Mouse (Mus musculus) stomach, embryonic 16.5 days (tissue): ENCODE results near the gene Ccdc14. TPM values are rescaled to one million over a fixed set of nuclear protein-coding genes. Genes with fewer than 3 reads are reported as not detected.

ENCODE experiments used
- ATAC-seq: fragments of 200-750 bp; cut with Nextera tagmentation; 2 replicates; pipeline ENCODE4 v1.8.0; 2017; ENCODE audit warnings: moderate number of reproducible peaks, moderate TSS enrichment; ENCODE audit not compliant: insufficient read depth, low FRiP score
- H3K27ac ChIP-seq: fragments of 300-500 bp; sonication (generic); 2 replicates; pipeline ENCODE4 v1.5.1; 2014; ENCODE audit warnings: low read length
- H3K27me3 ChIP-seq: fragments of 300-500 bp; sonication (generic); 2 replicates; pipeline ENCODE4 v1.6.1; 2014; ENCODE audit warnings: low read length, control low read depth, mixed read lengths; ENCODE audit not compliant: control insufficient read depth, insufficient read depth
- H3K36me3 ChIP-seq: fragments of 300-500 bp; sonication (generic); 2 replicates; pipeline ENCODE4 v1.6.1; 2014; ENCODE audit warnings: low read length; ENCODE audit not compliant: control insufficient read depth, insufficient read depth
- H3K4me1 ChIP-seq: fragments of 300-500 bp; sonication (generic); 2 replicates; pipeline ENCODE4 v1.6.1; 2014; ENCODE audit warnings: low read length, control low read depth, mixed read lengths; ENCODE audit not compliant: control insufficient read depth, insufficient read depth
- H3K4me2 ChIP-seq: fragments of 300-500 bp; sonication (generic); 2 replicates; pipeline ENCODE4 v1.6.1; 2014; ENCODE audit warnings: low read depth, low read length, mixed read lengths
- H3K4me3 ChIP-seq: fragments of 300-500 bp; sonication (generic); replicated peaks from 2 replicates; pipeline ENCODE4 v1.5.1; 2014; ENCODE audit warnings: mild to moderate bottlenecking, low read length
- H3K9ac ChIP-seq: fragments of 300-500 bp; sonication (generic); 2 replicates; pipeline ENCODE4 v1.6.1; 2014; ENCODE audit warnings: low read length
- H3K9me3 ChIP-seq: fragments of 300-500 bp; sonication (generic); replicated peaks from 2 replicates; pipeline ENCODE4 v1.6.1; 2016; ENCODE audit warnings: low read length, control low read depth; ENCODE audit not compliant: control insufficient read depth
- WGBS: fragments of 180-500 bp; shearing (Covaris S2); extraction: QIAGEN DNeasy Blood & Tissue Kit; methylation state at CpG from one replicate; pipeline ENCODE4 v1.1.7; 2014; 5-methylcytosine and 5-hydroxymethylcytosine counted together
- polyA plus RNA-seq: library from polyadenylated mRNA; unstranded; fragments of >200 nt; fragmentation: Nextera tagmentation; extraction: Ambion mirVana; gene quantifications from 2 replicates; pipeline ENCODE4 v1.2.1, GENCODE M21; 2015

Ccdc14 gene
- polyA plus RNA-seq, 1 experiment from 2014 or later, result 5.3 TPM

GRCm38 (mm10) chr16:34763959-34764591 is 73.7 kb downstream of the Ccdc14 start:
- no peaks in the 10 kb centered on the region for H3K27me3 ChIP-seq
- no peaks in the 10 kb centered on the region for H3K9me3 ChIP-seq
- no peak overlapping the region for H3K27ac ChIP-seq
- H3K9ac ChIP-seq, result no peak overlapping the region
- no peaks in the 10 kb centered on the region for H3K36me3 ChIP-seq
- H3K4me3 ChIP-seq, result no peak overlapping the region
- no peaks in the 10 kb centered on the region for H3K4me1 ChIP-seq
- ATAC-seq, result no peak
- H3K4me2 ChIP-seq, result no peak overlapping the region
- WGBS, result 81% methylated on average over 9 of the region's 9 CpGs

GRCm38 (mm10) chr16:34765666-34766065 is 75.2 kb downstream of the Ccdc14 start:
- WGBS, result 64% methylated on average over 1 of the region's 1 CpGs
- Histone ChIP-seq H3K9ac (no peak overlapping the region), H3K4me1 (no peaks in the 10 kb centered on the region), H3K9me3 (no peaks in the 10 kb centered on the region), H3K4me2 (no peak overlapping the region), H3K36me3 (no peaks in the 10 kb centered on the region), H3K27me3 (no peaks in the 10 kb centered on the region), H3K27ac (no peak overlapping the region), H3K4me3 (no peak overlapping the region)
- no peak for ATAC-seq

- no peaks in the 10 kb centered on the region for H3K9me3 ChIP-seq
- WGBS, result 91% methylated on average over 1 of the region's 1 CpGs
- no peak overlapping the region for H3K9ac ChIP-seq
- H3K4me2 ChIP-seq, result no peak overlapping the region
- ATAC-seq, result no peak
- H3K27me3 ChIP-seq, result no peaks in the 10 kb centered on the region
- H3K4me1 ChIP-seq, result no peaks in the 10 kb centered on the region
- H3K27ac ChIP-seq, result no peak overlapping the region
- H3K4me3 ChIP-seq, result no peak overlapping the region
- no peaks in the 10 kb centered on the region for H3K36me3 ChIP-seq
Observed at GRCm38 (mm10) chr16:34766193-34766592, 75.8 kb downstream of the Ccdc14 start.

- no peak overlapping the region for H3K9ac ChIP-seq
- no peak overlapping the region for H3K4me3 ChIP-seq
- no peaks in the 10 kb centered on the region for H3K27me3 ChIP-seq
- H3K4me2 ChIP-seq, result no peak overlapping the region
- H3K9me3 ChIP-seq, result no peaks in the 10 kb centered on the region
- H3K36me3 ChIP-seq, result no peaks in the 10 kb centered on the region
- H3K27ac ChIP-seq, result no peak overlapping the region
- no peaks in the 10 kb centered on the region for H3K4me1 ChIP-seq
- ATAC-seq, result no peak
- 93% methylated on average over 2 of the region's 2 CpGs for WGBS
Observed at GRCm38 (mm10) chr16:34767443-34767842, 77.0 kb downstream of the Ccdc14 start.

GRCm38 (mm10) chr16:34768436-34768835 is 78.0 kb downstream of the Ccdc14 start:
- Histone ChIP-seq H3K9me3 (no peaks in the 10 kb centered on the region), H3K27me3 (no peaks in the 10 kb centered on the region), H3K4me3 (no peak overlapping the region), H3K4me1 (no peaks in the 10 kb centered on the region), H3K27ac (no peak overlapping the region), H3K4me2 (no peak overlapping the region), H3K36me3 (no peaks in the 10 kb centered on the region), H3K9ac (no peak overlapping the region)
- 64% methylated on average over 4 of the region's 4 CpGs for WGBS
- ATAC-seq, result no peak

GRCm38 (mm10) chr16:34770127-34770526 is 79.7 kb downstream of the Ccdc14 start:
- no peak for ATAC-seq

GRCm38 (mm10) chr16:34772445-34773032 is 82.1 kb downstream of the Ccdc14 start:
- WGBS, result 78% methylated on average over 4 of the region's 4 CpGs
- H3K27ac ChIP-seq, result no peak overlapping the region
- H3K9me3 ChIP-seq, result no peaks in the 10 kb centered on the region
- no peak for ATAC-seq
- H3K36me3 ChIP-seq, result no peaks in the 10 kb centered on the region
- H3K27me3 ChIP-seq, result no peaks in the 10 kb centered on the region
- no peak overlapping the region for H3K4me2 ChIP-seq
- H3K4me3 ChIP-seq, result no peak overlapping the region
- no peaks in the 10 kb centered on the region for H3K4me1 ChIP-seq
- no peak overlapping the region for H3K9ac ChIP-seq

More at GRCm38 (mm10) chr16:34770127-34770526, 79.7 kb downstream of the Ccdc14 start:
- Histone ChIP-seq H3K4me2 (no peak overlapping the region), H3K9ac (no peak overlapping the region), H3K36me3 (no peaks in the 10 kb centered on the region), H3K4me3 (no peak overlapping the region), H3K9me3 (no peaks in the 10 kb centered on the region), H3K4me1 (no peaks in the 10 kb centered on the region), H3K27ac (no peak overlapping the region), H3K27me3 (no peaks in the 10 kb centered on the region)
- 81% methylated on average over 4 of the region's 4 CpGs for whole genome bisulfite sequencing

Other genes with a start within 250 kb of the Ccdc14 start
- 22.7 and 24.6 TPM in 2 replicates for gene Kalrn, start 117.1 kb upstream of the Ccdc14 start, polyA plus RNA-seq
- not detected in 2 replicates for gene Ropn1, start 40.7 kb upstream of the Ccdc14 start, polyA plus RNA-seq
- 354 and 371 TPM in 2 replicates for gene Mylk, start 54.6 kb downstream of the Ccdc14 start, polyA plus RNA-seq